Mouse (Mus musculus) lung, embryonic 16.5 days (tissue): ENCODE measurements around the gene Map3k20. TPM values are rescaled to one million over a fixed set of nuclear protein-coding genes. Genes with fewer than 3 reads are reported as not detected.
A peak's percentile ranks its signal among the peaks of the same experiment; 100 is the strongest.

Experiments used
- ATAC-seq: fragments of 200-750 bp; cut with Nextera tagmentation; 2 replicates; pipeline ENCODE4 v1.8.0; 2017; ENCODE audit warnings: low read depth, mild to moderate bottlenecking, moderate library complexity
- H3K27ac ChIP-seq: fragments of 300-500 bp; sonication (generic); 2 replicates; pipeline ENCODE4 v1.5.1; 2014; ENCODE audit warnings: mild to moderate bottlenecking, control low read depth, low read length
- H3K27me3 ChIP-seq: fragments of 300-500 bp; sonication (generic); 2 replicates; pipeline ENCODE4 v1.6.1; 2014; ENCODE audit warnings: low read depth, low read length, mixed read lengths; ENCODE audit not compliant: control insufficient read depth, insufficient read depth
- H3K36me3 ChIP-seq: fragments of 300-500 bp; sonication (generic); 2 replicates; pipeline ENCODE4 v1.6.1; 2014; ENCODE audit warnings: low read length; ENCODE audit not compliant: control insufficient read depth, insufficient read depth
- H3K4me1 ChIP-seq: fragments of 300-500 bp; sonication (generic); replicated peaks from 2 replicates; pipeline ENCODE4 v1.6.1; 2014; ENCODE audit warnings: low read length, mixed read lengths; ENCODE audit not compliant: control insufficient read depth, insufficient read depth
- H3K4me2 ChIP-seq: fragments of 300-500 bp; sonication (generic); 2 replicates; pipeline ENCODE4 v1.6.1; 2014; ENCODE audit warnings: low read depth, low read length, control low read depth
- H3K4me3 ChIP-seq: fragments of 300-500 bp; sonication (generic); 2 replicates; pipeline ENCODE4 v1.5.1; 2014; ENCODE audit warnings: mild to moderate bottlenecking, low read length, control low read depth
- H3K9ac ChIP-seq: fragments of 300-500 bp; sonication (generic); 2 replicates; pipeline ENCODE4 v1.6.1; 2014; ENCODE audit warnings: low read length, control low read depth
- H3K9me3 ChIP-seq: fragments of 300-500 bp; sonication (generic); 2 replicates; pipeline ENCODE4 v1.6.1; 2016; ENCODE audit warnings: low read length; ENCODE audit not compliant: control insufficient read depth
- WGBS: fragments of 180-500 bp; shearing (Covaris S2); extraction: QIAGEN DNeasy Blood & Tissue Kit; methylation state at CpG from one replicate; pipeline ENCODE4 v1.1.7; 2014; 5-methylcytosine and 5-hydroxymethylcytosine counted together
- polyA plus RNA-seq: library from polyadenylated mRNA; unstranded; fragments of >200 nt; fragmentation: Nextera tagmentation; extraction: Ambion mirVana; gene quantifications from 2 replicates; pipeline ENCODE4 v1.2.1, GENCODE M21; 2015

The Map3k20 gene
- polyA plus RNA-seq, 1 experiment from 2014 or later, result 31.6 TPM

DNA sequence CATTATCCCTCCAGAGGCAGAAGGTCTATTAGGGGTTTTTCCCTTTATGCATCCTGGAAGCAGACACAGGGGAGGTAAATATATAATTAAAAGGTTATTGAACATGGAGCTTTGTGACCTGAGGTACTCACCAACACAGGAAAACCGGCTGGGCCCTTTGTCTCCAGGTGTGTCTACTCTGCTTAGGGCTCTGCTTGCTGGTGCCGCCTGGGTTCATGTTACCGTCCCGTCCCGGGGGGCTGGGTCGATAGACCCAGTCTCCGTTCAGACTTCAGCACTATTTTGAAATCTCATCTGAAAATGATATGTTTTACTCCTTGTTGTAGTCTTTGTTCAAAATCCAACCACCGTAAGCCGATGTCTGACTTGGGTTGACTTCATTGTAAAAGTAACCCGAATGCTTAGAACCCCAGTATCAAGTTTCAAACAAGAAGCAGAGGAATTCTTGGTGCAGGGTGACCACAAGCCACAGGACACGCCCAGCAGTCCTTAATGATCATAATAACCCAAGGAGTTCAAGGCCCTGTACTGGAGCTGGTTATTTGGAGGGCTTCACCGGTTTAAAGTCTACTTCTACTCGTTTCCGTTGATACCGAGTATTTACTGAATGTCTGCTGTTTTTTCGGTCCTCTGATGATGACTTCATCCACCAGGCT lies 186.1 kb downstream of the Map3k20 start:
- Histone ChIP-seq H3K27ac (no peak overlapping the region), H3K36me3 (no peaks in the 10 kb centered on the region), H3K4me3 (no peak overlapping the region), H3K4me2 (no peak overlapping the region), H3K27me3 (no peaks in the 10 kb centered on the region), H3K4me1 (peaks cover 15% of the 10 kb centered on the region), H3K9me3 (no peaks in the 10 kb centered on the region), H3K9ac (no peak overlapping the region)
- WGBS, result 57% methylated on average over 16 of the region's 16 CpGs
- no peak for ATAC-seq

GRCm38 (mm10) chr2:72474531-72475287 lies 189.3 kb downstream of the Map3k20 start:
- peaks cover 22% of the 10 kb centered on the region for H3K4me1 ChIP-seq
- H3K4me3 ChIP-seq, result no peak overlapping the region
- H3K9ac ChIP-seq, result 0 out of 2 replicates have a peak overlapping the region, but pooled peaks have one; percentile 33
- no peaks in the 10 kb centered on the region for H3K9me3 ChIP-seq
- no peaks in the 10 kb centered on the region for H3K27me3 ChIP-seq
- H3K27ac ChIP-seq, result no peak overlapping the region; the same call in 1 of the 2 replicates
- peak overlapping the region; percentile 54 for H3K4me2 ChIP-seq
- H3K36me3 ChIP-seq, result peaks cover 3% of the 10 kb centered on the region; the same call in 1 of the 2 replicates
- WGBS, result 45% methylated on average over 7 of the region's 7 CpGs
- no peak for ATAC-seq

GRCm38 (mm10) chr2:72475423-72475796 lies 190.0 kb downstream of the Map3k20 start:
- Histone ChIP-seq H3K4me3 (peak overlapping the region; percentile 79), H3K4me2 (peak overlapping the region; percentile 54), H3K9ac (peak overlapping the region; percentile 86), H3K27ac (peak overlapping the region; percentile 92), H3K27me3 (no peaks in the 10 kb centered on the region), H3K4me1 (peaks cover 25% of the 10 kb centered on the region), H3K9me3 (no peaks in the 10 kb centered on the region), H3K36me3 (peaks cover 10% of the 10 kb centered on the region)
- 0% methylated on average over 7 of the region's 7 CpGs for WGBS
- ATAC-seq, result 0 out of 2 replicates have a peak, but pooled peaks have one; percentile 4

- no peaks in the 10 kb centered on the region for H3K27me3 ChIP-seq
- peak within 1 kb of the TSS; percentile 54 for H3K4me2 ChIP-seq
- H3K9me3 ChIP-seq, result no peaks in the 10 kb centered on the region
- H3K4me3 ChIP-seq, result peak within 1 kb of the TSS; percentile 79
- H3K9ac ChIP-seq, result peak within 1 kb of the TSS; percentile 86
- peaks cover 25% of the 10 kb centered on the region for H3K4me1 ChIP-seq
- peaks cover 13% of the 10 kb centered on the region for H3K36me3 ChIP-seq
- WGBS, result under 1% methylated on average over 56 of the region's 58 CpGs
- H3K27ac ChIP-seq, result peak within 1 kb of the TSS; percentile 92
- ATAC-seq, result peak; percentile 93
Measured at GRCm38 (mm10) chr2:72475797-72476485, 190.5 kb downstream of the Map3k20 start, which contains the start of gene Cdca7. Cdca7 (plus strand) TSS chr2:72476159.

DNA sequence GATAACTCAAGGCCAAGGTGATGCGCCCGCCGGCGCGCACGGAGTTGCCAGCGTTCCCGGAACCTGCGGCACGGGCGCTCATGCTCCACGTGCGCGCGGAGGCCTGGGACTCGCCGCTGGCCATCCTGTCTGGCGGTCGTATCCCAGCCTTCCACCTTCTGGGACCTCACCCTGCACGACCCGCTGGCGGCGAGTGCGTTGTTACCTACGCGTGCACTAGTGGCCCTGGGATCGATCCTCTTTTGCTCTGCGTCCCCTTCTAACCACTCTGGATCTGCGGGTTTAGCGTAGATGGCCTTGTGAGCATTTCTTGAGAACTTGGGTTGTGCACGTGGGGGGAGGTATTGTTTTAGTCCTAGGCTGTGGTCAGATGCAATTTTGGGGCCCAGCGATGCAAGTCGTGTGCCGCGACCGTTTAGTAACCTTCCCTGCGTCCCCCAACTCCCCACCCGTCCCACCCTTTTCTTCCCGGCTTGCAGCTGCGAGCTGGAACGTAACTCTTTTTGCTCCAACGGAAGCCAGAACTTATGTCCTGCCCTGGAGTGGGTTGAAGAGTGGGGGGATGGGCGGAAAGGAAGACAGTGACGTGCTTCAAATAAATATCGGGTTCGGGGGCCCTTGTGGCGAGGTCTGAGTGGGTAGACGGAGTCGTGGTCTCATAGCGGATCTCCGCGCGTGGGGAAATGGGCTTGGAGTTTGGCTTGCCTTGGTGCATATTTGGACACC lies 191.2 kb downstream of the Map3k20 start:
- H3K27ac ChIP-seq, result peak overlapping the region; percentile 92
- H3K9ac ChIP-seq, result peak overlapping the region; percentile 86
- H3K4me2 ChIP-seq, result peak overlapping the region; percentile 54
- H3K4me1 ChIP-seq, result peaks cover 25% of the 10 kb centered on the region
- WGBS, result under 1% methylated on average over 53 of the region's 53 CpGs
- ATAC-seq, result peak; percentile 63
- peak overlapping the region; percentile 79 for H3K4me3 ChIP-seq
- peaks cover 13% of the 10 kb centered on the region for H3K36me3 ChIP-seq
- H3K27me3 ChIP-seq, result no peaks in the 10 kb centered on the region
- H3K9me3 ChIP-seq, result no peaks in the 10 kb centered on the region

- Histone ChIP-seq H3K4me1 (peaks cover 25% of the 10 kb centered on the region), H3K27me3 (no peaks in the 10 kb centered on the region), H3K4me3 (peak overlapping the region; percentile 79), H3K4me2 (peak overlapping the region; percentile 54), H3K27ac (0 out of 2 replicates have a peak overlapping the region, but pooled peaks have one; percentile 13), H3K36me3 (peaks cover 17% of the 10 kb centered on the region), H3K9me3 (no peaks in the 10 kb centered on the region), H3K9ac (peak overlapping the region; percentile 86)
- no peak for ATAC-seq
- WGBS, result 1% methylated on average over 11 of the region's 11 CpGs
Measured at GRCm38 (mm10) chr2:72477221-72477620, 191.8 kb downstream of the Map3k20 start.

DNA sequence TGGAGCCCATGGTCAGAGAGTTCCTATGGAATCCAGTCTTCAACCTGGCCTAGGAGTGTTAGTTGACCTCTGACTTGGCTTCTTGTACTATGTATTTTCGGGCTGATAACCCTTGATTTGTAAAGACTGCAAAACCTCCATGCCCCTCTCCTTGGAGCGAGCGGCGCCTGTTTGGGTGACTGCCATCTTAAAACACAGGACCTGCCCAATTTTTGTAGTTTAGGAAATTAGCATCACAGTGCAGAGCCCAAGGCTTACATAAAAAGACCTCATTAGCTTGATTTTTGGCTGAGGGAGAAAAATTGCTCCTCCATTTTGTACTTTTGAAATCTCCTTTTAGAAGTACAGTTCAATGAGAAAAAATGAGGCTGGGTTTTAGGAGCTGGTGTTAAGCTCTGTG lies 192.7 kb downstream of the Map3k20 start:
- no peak overlapping the region for H3K9ac ChIP-seq
- H3K4me2 ChIP-seq, result peak overlapping the region; percentile 54
- no peaks in the 10 kb centered on the region for H3K27me3 ChIP-seq
- no peak overlapping the region for H3K27ac ChIP-seq
- peaks cover 24% of the 10 kb centered on the region for H3K36me3 ChIP-seq
- no peak for ATAC-seq
- H3K4me1 ChIP-seq, result peaks cover 25% of the 10 kb centered on the region
- peak overlapping the region; percentile 79 for H3K4me3 ChIP-seq
- no peaks in the 10 kb centered on the region for H3K9me3 ChIP-seq
- 70% methylated on average over 4 of the region's 4 CpGs for WGBS

- Histone ChIP-seq H3K27me3 (no peaks in the 10 kb centered on the region), H3K9ac (no peak overlapping the region), H3K36me3 (peaks cover 31% of the 10 kb centered on the region), H3K4me1 (peaks cover 25% of the 10 kb centered on the region), H3K4me2 (no peak overlapping the region), H3K9me3 (no peaks in the 10 kb centered on the region), H3K4me3 (no peak overlapping the region), H3K27ac (no peak overlapping the region)
- no peak for ATAC-seq
- 71% methylated on average over 13 of the region's 13 CpGs for WGBS
Measured at GRCm38 (mm10) chr2:72478921-72479320, 193.5 kb downstream of the Map3k20 start.
